Mouse (Mus musculus) urinary bladder, adult 2 months (tissue): ENCODE results near the gene Lrrc2. TPM values are rescaled to one million over a fixed set of nuclear protein-coding genes. Genes with fewer than 3 reads are reported as not detected.

Experiments used
- DNase-seq: peaks from one replicate; pipeline ENCODE4 v3.0.0; 2022; ENCODE audit warnings: low spot score
- polyA plus RNA-seq: library from polyadenylated mRNA; depleted of rRNA; stranded (reverse); fragments of >200 nt; gene quantifications from 2 replicates; pipeline ENCODE4 v1.2.3, GENCODE M21; 2012; rRNA removed

The Lrrc2 gene
- polyA plus RNA-seq, 1 experiment = 0.06 TPM

- no peak for DNase-seq
Observed at GRCm38 (mm10) chr9:110987331-110987730, 36.0 kb downstream of the Lrrc2 start.

GRCm38 (mm10) chr9:110988078-110988477, 36.7 kb downstream of the Lrrc2 start:
- DNase-seq = no peak

GRCm38 (mm10) chr9:110989141-110989540, 37.8 kb downstream of the Lrrc2 start:
- no peak for DNase-seq

GRCm38 (mm10) chr9:110989543-110989942, 38.2 kb downstream of the Lrrc2 start:
- DNase-seq = no peak

- DNase-seq = no peak
Observed at GRCm38 (mm10) chr9:110990204-110990603, 38.9 kb downstream of the Lrrc2 start, which contains the start of gene Rtp3. Gene Rtp3 (minus strand): TSS chr9:110990583.

GRCm38 (mm10) chr9:110993281-110993709, 42.0 kb downstream of the Lrrc2 start:
- DNase-seq = no peak

GRCm38 (mm10) chr9:110994716-110995172, 43.4 kb downstream of the Lrrc2 start:
- peak; percentile 37 for DNase-seq

GRCm38 (mm10) chr9:110997245-110997644, 45.9 kb downstream of the Lrrc2 start:
- no peak for DNase-seq

- no peak for DNase-seq
Observed at GRCm38 (mm10) chr9:110999056-110999455, 47.7 kb downstream of the Lrrc2 start.

GRCm38 (mm10) chr9:110999856-111000255, 48.5 kb downstream of the Lrrc2 start:
- DNase-seq = no peak

- no peak for DNase-seq
Observed at GRCm38 (mm10) chr9:111001621-111002020, 50.3 kb downstream of the Lrrc2 start.

GRCm38 (mm10) chr9:111003279-111003678, 51.9 kb downstream of the Lrrc2 start:
- DNase-seq = no peak

- DNase-seq = no peak
Observed at GRCm38 (mm10) chr9:111006544-111006943, 55.2 kb downstream of the Lrrc2 start.

GRCm38 (mm10) chr9:111009763-111010162, 58.4 kb downstream of the Lrrc2 start:
- DNase-seq = no peak

- no peak for DNase-seq
Observed at GRCm38 (mm10) chr9:111011550-111011949, 60.2 kb downstream of the Lrrc2 start.

GRCm38 (mm10) chr9:111012041-111012440, 60.7 kb downstream of the Lrrc2 start:
- DNase-seq = no peak

- DNase-seq = no peak
Observed at GRCm38 (mm10) chr9:111015658-111016057, 64.3 kb downstream of the Lrrc2 start.

- DNase-seq = no peak
Observed at GRCm38 (mm10) chr9:111019022-111019421, 67.7 kb downstream of the Lrrc2 start, which contains the start of gene Ltf. Gene Ltf (plus strand): TSS chr9:111019271.

- DNase-seq = no peak
Observed at GRCm38 (mm10) chr9:111026791-111027190, 75.4 kb downstream of the Lrrc2 start.

Other genes starting within 250 kb of the Lrrc2 start
- not detected in 2 replicates for gene Myl3, start 209.7 kb upstream of the Lrrc2 start, polyA plus RNA-seq
- 20.4 and 23.0 TPM in 2 replicates for gene Pth1r, start 204.4 kb upstream of the Lrrc2 start, polyA plus RNA-seq
- not detected in 2 replicates for gene Prss42, start 153.4 kb upstream of the Lrrc2 start, polyA plus RNA-seq
- gene Prss44, start 137.6 kb upstream of the Lrrc2 start, polyA plus RNA-seq = not detected in 2 replicates
- not detected in 2 replicates for gene Prss43, start 124.9 kb upstream of the Lrrc2 start, polyA plus RNA-seq
- not detected in 2 replicates for gene Prss45, start 117.0 kb upstream of the Lrrc2 start, polyA plus RNA-seq
- gene Prss46, start 107.0 kb upstream of the Lrrc2 start, polyA plus RNA-seq = not detected in 2 replicates
- gene Prss50, start 93.6 kb upstream of the Lrrc2 start, polyA plus RNA-seq = not detected in 2 replicates
- 55.6 and 65.7 TPM in 2 replicates for gene Als2cl, start 71.7 kb upstream of the Lrrc2 start, polyA plus RNA-seq
- gene Tmie, start 71.4 kb upstream of the Lrrc2 start, polyA plus RNA-seq = 5.2 and 7.3 TPM in 2 replicates
- not detected in 2 replicates for gene Fam240a, start 34.7 kb upstream of the Lrrc2 start, polyA plus RNA-seq
- not detected in 2 replicates for gene Tdgf1, start 5.4 kb upstream of the Lrrc2 start, polyA plus RNA-seq
- 0.83 and 0.96 TPM in 2 replicates for gene Rtp3, start 39.0 kb downstream of the Lrrc2 start, polyA plus RNA-seq
- not detected in 2 replicates for gene Ltf, start 67.7 kb downstream of the Lrrc2 start, polyA plus RNA-seq
- gene Ccrl2, start 106.0 kb downstream of the Lrrc2 start, polyA plus RNA-seq = 7.4 and 8.9 TPM in 2 replicates
- gene Lrrfip2, start 166.0 kb downstream of the Lrrc2 start, polyA plus RNA-seq = 53.4 and 53.9 TPM in 2 replicates